Comparison of ENCODE assay signal across 10 mouse cellular contexts in genomic region chr9:121445364-121445763, GRCm38 (mm10). TPM values are rescaled to one million over a fixed set of nuclear protein-coding genes. Genes with fewer than 3 reads are reported as not detected.
A peak's percentile ranks its signal among the peaks of the same experiment; 100 is the strongest.
DNase-seq lines count a peak whose midpoint lies in the region; ATAC-seq lines count a peak whose summit lies in the region.
"Had no signal": no experiment of that assay in that cellular context is flagged by ENCODE, and none has a peak within 500 bp of the region (broad histone marks: within the 10 kb centered on the region; RNA-seq: fewer than 3 reads in every experiment).

No protein-coding gene starts in this region.

- H3K9ac ChIP-seq in liver, embryonic 13.5 days: no peak overlapping the region
- H3K9ac ChIP-seq: heart, embryonic 13.5 days had no signal

- H3K36me3 ChIP-seq in liver, embryonic 13.5 days: peaks cover 56% of the 10 kb centered on the region

- WGBS in liver, embryonic 13.5 days (ENCODE audit: insufficient replicate concordance): 71% methylated on average over 2 of the region's 2 CpGs

- H3K9me3 ChIP-seq in liver, embryonic 13.5 days (replicated peaks): no peaks in the 10 kb centered on the region
- H3K9me3 ChIP-seq: heart, embryonic 13.5 days had no signal

- peak; percentile 76 for ATAC-seq in liver, embryonic 13.5 days (ENCODE audit: low read depth)

- peaks cover 27% of the 10 kb centered on the region for H3K4me1 ChIP-seq in liver, embryonic 13.5 days (replicated peaks)
- H3K4me1 ChIP-seq: heart, embryonic 13.5 days had no signal

- peak; percentile 48 for DNase-seq in cerebellum, adult 11 months
- no peak for DNase-seq in cerebellum, adult 11-12 months
- DNase-seq in ovary, postnatal 36 days (ENCODE audit: low spot score): peak; percentile 55
- DNase-seq in ovary, postnatal 14 days (ENCODE audit: low spot score): no peak
- peak; percentile 61 to 76 for DNase-seq in cerebellum, postnatal 25 days
- peak; percentile 36 for DNase-seq in liver, embryonic 13.5 days
- peak; percentile 39 for DNase-seq in thymus, postnatal 0 days (ENCODE audit: low spot score)
- DNase-seq in layer of hippocampus, adult 9-11 months: no peak

- no peaks in the 10 kb centered on the region for H3K27me3 ChIP-seq in liver, embryonic 13.5 days
- H3K27me3 ChIP-seq: heart, embryonic 13.5 days had no signal

- H3K4me2 ChIP-seq in liver, embryonic 13.5 days: no peak overlapping the region
- H3K4me2 ChIP-seq: heart, embryonic 13.5 days had no signal

- H3K4me3 ChIP-seq in liver, embryonic 13.5 days (replicated peaks): no peak overlapping the region
- H3K4me3 ChIP-seq: heart, embryonic 13.5 days had no signal

- peak overlapping the region; percentile 37 for H3K27ac ChIP-seq in liver, embryonic 13.5 days
- H3K27ac ChIP-seq: heart, embryonic 13.5 days; macrophage had no signal

RNA-seq across cellular contexts. Expression of gene Cck, which starts 50.1 kb away (rescaled TPM):
- 0.35 and 0.57 TPM in 2 replicates for polyA plus RNA-seq in liver, embryonic 13.5 days (2015; fragmentation: Nextera tagmentation; extraction: Ambion mirVana)
- polyA plus RNA-seq in thymus, postnatal 0 days (2015; fragmentation: Nextera tagmentation; extraction: Ambion mirVana): 4.3 and 4.6 TPM in 2 replicates
- polyA plus RNA-seq: macrophage had no signal

Comparison
In these comparisons a context has a peak if more than half of its experiments do, and no peak if none do; other contexts are left out.
1. DNase-seq: peak in cerebellum, adult 11 months (single experiment), ovary, postnatal 36 days (single experiment), cerebellum, postnatal 25 days (2 of 2), liver, embryonic 13.5 days (single experiment) and thymus, postnatal 0 days (single experiment); none in cerebellum, adult 11-12 months (single experiment), ovary, postnatal 14 days (single experiment) and layer of hippocampus, adult 9-11 months (single experiment).